ENCODE assay signal across 8 mouse cellular contexts in the genomic region with DNA sequence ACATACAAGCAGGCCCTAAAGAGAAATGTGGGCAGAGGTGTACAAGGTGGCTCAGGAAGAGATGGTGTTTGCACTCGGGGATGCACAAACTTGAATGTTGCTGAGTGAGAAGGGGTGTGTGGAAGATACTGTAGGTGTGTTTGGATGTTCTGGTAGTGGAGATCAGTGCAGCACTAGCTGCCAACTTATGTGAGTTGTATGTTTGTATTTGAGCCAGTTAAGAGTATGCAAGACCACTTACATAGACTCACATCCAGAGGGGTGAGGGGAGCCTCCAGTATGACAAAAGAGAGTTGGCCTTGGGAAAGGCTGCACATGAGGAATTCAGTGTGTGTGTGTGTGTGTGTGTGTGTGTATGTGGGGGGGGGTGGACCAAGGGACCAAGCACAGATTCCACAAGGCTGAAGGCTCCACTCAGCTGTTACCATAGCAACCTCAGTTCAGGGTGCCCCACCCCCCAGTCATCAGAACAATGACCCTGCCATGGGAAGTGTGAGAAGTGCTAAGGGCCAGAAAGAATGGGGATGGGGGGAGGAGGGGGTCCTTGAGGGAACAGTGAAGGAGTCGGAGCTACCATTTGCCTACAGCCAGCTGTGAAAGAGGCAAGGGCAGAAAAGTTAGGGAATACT. TPM values are rescaled to one million over a fixed set of nuclear protein-coding genes. Genes with fewer than 3 reads are reported as not detected.
DNase-seq lines count a peak whose midpoint lies in the region; ATAC-seq and TF ChIP-seq lines count a peak whose summit lies in the region.

No protein-coding gene starts in this region.

- peaks cover 58% of the 10 kb centered on the region for H3K4me1 ChIP-seq in intestine, embryonic 14.5 days (replicated peaks; ENCODE audit: control insufficient read depth, insufficient read depth, low read length)
- H3K4me1 ChIP-seq in intestine, postnatal 0 days (replicated peaks; ENCODE audit: control insufficient read depth, insufficient read depth, low read length) = no peaks in the 10 kb centered on the region
- H3K4me1 ChIP-seq in forebrain, embryonic 14.5 days (ENCODE audit: control insufficient read depth, insufficient read depth, low read length) = peaks cover 61% of the 10 kb centered on the region
- peaks cover 70% of the 10 kb centered on the region for H3K4me1 ChIP-seq in limb, embryonic 15.5 days
- H3K4me1 ChIP-seq in thymus, adult 2 months (replicated peaks; ENCODE audit: control insufficient read depth, insufficient read depth, low read length) = peaks cover 12% of the 10 kb centered on the region

- H3K36me3 ChIP-seq in intestine, embryonic 14.5 days (ENCODE audit: control insufficient read depth, insufficient read depth, low read length) = peaks cover 38% of the 10 kb centered on the region
- peaks cover 20% of the 10 kb centered on the region for H3K36me3 ChIP-seq in intestine, postnatal 0 days (ENCODE audit: control insufficient read depth, insufficient read depth)
- peaks cover 26% of the 10 kb centered on the region for H3K36me3 ChIP-seq in forebrain, embryonic 14.5 days (ENCODE audit: control insufficient read depth, insufficient read depth, low read length)
- peaks cover 38% of the 10 kb centered on the region for H3K36me3 ChIP-seq in limb, embryonic 15.5 days
- peaks cover 10% of the 10 kb centered on the region; the same call in 1 of the 2 replicates for H3K36me3 ChIP-seq in thymus, adult 2 months (ENCODE audit: control insufficient read depth, insufficient read depth, low read length)

- H3K9me3 ChIP-seq in intestine, embryonic 14.5 days (ENCODE audit: control insufficient read depth, low read length) = no peaks in the 10 kb centered on the region
- no peaks in the 10 kb centered on the region for H3K9me3 ChIP-seq in intestine, postnatal 0 days (ENCODE audit: control insufficient read depth)
- H3K9me3 ChIP-seq in forebrain, embryonic 14.5 days (replicated peaks; ENCODE audit: control insufficient read depth, low read length) = no peaks in the 10 kb centered on the region
- H3K9me3 ChIP-seq in limb, embryonic 15.5 days = no peaks in the 10 kb centered on the region

- TF ChIP-seq POLR2A in thymus, adult 2 months (IDR thresholded peaks at IDR 0.05; ENCODE audit: control insufficient read depth, extremely low read depth, insufficient read depth, low read length, poor library complexity) = no peak

- H3K27ac ChIP-seq in intestine, embryonic 14.5 days (ENCODE audit: low read depth) = peak overlapping the region; percentile 14
- no peak overlapping the region for H3K27ac ChIP-seq in intestine, postnatal 0 days (ENCODE audit: low read depth, low read length)
- H3K27ac ChIP-seq in forebrain, embryonic 14.5 days (ENCODE audit: low read depth, low read length) = peak overlapping the region; percentile 99
- H3K27ac ChIP-seq in limb, embryonic 15.5 days = peak overlapping the region; percentile 76
- H3K27ac ChIP-seq in thymus, adult 2 months (ENCODE audit: control insufficient read depth, insufficient read depth, low read length) = no peak overlapping the region

- WGBS in intestine, embryonic 14.5 days = 22% methylated on average over 2 of the region's 2 CpGs
- WGBS in intestine, postnatal 0 days = 54% methylated on average over 2 of the region's 2 CpGs
- 7% methylated on average over 2 of the region's 2 CpGs for WGBS in forebrain, embryonic 14.5 days
- 31% methylated on average over 2 of the region's 2 CpGs for WGBS in limb, embryonic 15.5 days
- 92% methylated on average over 2 of the region's 2 CpGs for WGBS in thymus, adult 2 months

- H3K27me3 ChIP-seq in intestine, embryonic 14.5 days (replicated peaks; ENCODE audit: control insufficient read depth, insufficient read depth, low read length) = no peaks in the 10 kb centered on the region
- no peaks in the 10 kb centered on the region for H3K27me3 ChIP-seq in intestine, postnatal 0 days (replicated peaks; ENCODE audit: control insufficient read depth, insufficient read depth, low read length)
- no peaks in the 10 kb centered on the region for H3K27me3 ChIP-seq in forebrain, embryonic 14.5 days (replicated peaks; ENCODE audit: control insufficient read depth, insufficient read depth, low read length)
- no peaks in the 10 kb centered on the region for H3K27me3 ChIP-seq in limb, embryonic 15.5 days
- no peaks in the 10 kb centered on the region for H3K27me3 ChIP-seq in thymus, adult 2 months (ENCODE audit: control insufficient read depth, insufficient read depth, low read length)

- no peak for DNase-seq in intestine, embryonic 14.5 days (ENCODE audit: low spot score)
- DNase-seq in cerebellum, adult 9-10 months = peak; percentile 70
- peak; percentile 92 for DNase-seq in forebrain, embryonic 14.5 days (ENCODE audit: low spot score)
- no peak for DNase-seq in thymus, adult 2 months
- DNase-seq in layer of hippocampus, adult 8-10 months (ENCODE audit: low spot score in 2 of 2) = no peak
- DNase-seq in thymus, postnatal 14 days = no peak

- TF ChIP-seq CTCF in intestine, postnatal 0 days (IDR thresholded peaks at IDR 0.05; ENCODE audit: low read depth) = no peak
- no peak for TF ChIP-seq CTCF in thymus, adult 2 months (IDR thresholded peaks at IDR 0.05; ENCODE audit: borderline replicate concordance, control insufficient read depth, extremely low read depth, insufficient read depth, low read length, poor library complexity)

- no peak overlapping the region for H3K9ac ChIP-seq in intestine, embryonic 14.5 days (ENCODE audit: low read length)
- H3K9ac ChIP-seq in intestine, postnatal 0 days (ENCODE audit: low read depth, low read length) = no peak overlapping the region
- H3K9ac ChIP-seq in forebrain, embryonic 14.5 days (ENCODE audit: low read length) = peak overlapping the region; percentile 92
- H3K9ac ChIP-seq in limb, embryonic 15.5 days = no peak overlapping the region

- ATAC-seq in intestine, embryonic 14.5 days (replicated peaks; ENCODE audit: low FRiP score, low TSS enrichment, low read depth) = no peak
- ATAC-seq in intestine, postnatal 0 days = no peak
- ATAC-seq in forebrain, embryonic 14.5 days = peak; percentile 40
- ATAC-seq in limb, embryonic 15.5 days (ENCODE audit: insufficient number of reproducible peaks, low FRiP score, low TSS enrichment, low read depth) = no peak

- no peak overlapping the region for H3K4me3 ChIP-seq in intestine, embryonic 14.5 days (ENCODE audit: low read depth, low read length)
- H3K4me3 ChIP-seq in intestine, postnatal 0 days (ENCODE audit: low read depth, low read length) = no peak overlapping the region
- peak overlapping the region; percentile 71 for H3K4me3 ChIP-seq in forebrain, embryonic 14.5 days (ENCODE audit: low read depth, low read length)
- H3K4me3 ChIP-seq in limb, embryonic 15.5 days = no peak overlapping the region
- no peak overlapping the region for H3K4me3 ChIP-seq in thymus, adult 2 months (ENCODE audit: control insufficient read depth, insufficient read depth, low read length)

- H3K4me2 ChIP-seq in intestine, embryonic 14.5 days (ENCODE audit: low read length) = no peak overlapping the region
- no peak overlapping the region; the same call in 1 of the 2 replicates for H3K4me2 ChIP-seq in intestine, postnatal 0 days (replicated peaks; ENCODE audit: low read depth)
- peak overlapping the region; percentile 79 for H3K4me2 ChIP-seq in forebrain, embryonic 14.5 days (ENCODE audit: low read length)
- no peak overlapping the region for H3K4me2 ChIP-seq in limb, embryonic 15.5 days

RNA-seq across cellular contexts. Expression of a gene that starts 3.6 kb away (rescaled TPM):
- polyA plus RNA-seq in intestine, embryonic 14.5 days (2014; fragmentation: Nextera tagmentation; extraction: Ambion mirVana) = 87.4 and 93.1 TPM in 2 replicates
- 44.5 and 44.9 TPM in 2 replicates for polyA plus RNA-seq in intestine, postnatal 0 days (2015; fragmentation: Nextera tagmentation; extraction: Ambion mirVana)
- polyA plus RNA-seq in forebrain, embryonic 14.5 days (2014; fragmentation: Nextera tagmentation; extraction: Ambion mirVana) = 433 and 436 TPM in 2 replicates
- 136 and 153 TPM in 2 replicates for polyA plus RNA-seq in limb, embryonic 15.5 days (2015; fragmentation: Nextera tagmentation; extraction: Ambion mirVana)
- 28.4 and 38.8 TPM in 2 replicates for polyA plus RNA-seq in thymus, adult 2 months (2012; rRNA removed)
- total RNA-seq in layer of hippocampus, adult 8-10 months (2022) = 100 to 1,000 TPM; 445 to 463 (median 462) TPM

RNA-seq across cellular contexts. Expression of a gene that starts 16.7 kb away (rescaled TPM):
- 19.1 and 20.4 TPM in 2 replicates for polyA plus RNA-seq in intestine, embryonic 14.5 days (2014; fragmentation: Nextera tagmentation; extraction: Ambion mirVana)
- 21.5 and 22.8 TPM in 2 replicates for polyA plus RNA-seq in intestine, postnatal 0 days (2015; fragmentation: Nextera tagmentation; extraction: Ambion mirVana)
- polyA plus RNA-seq in forebrain, embryonic 14.5 days (2014; fragmentation: Nextera tagmentation; extraction: Ambion mirVana) = 3.8 and 4.0 TPM in 2 replicates
- 18.0 and 55.9 TPM in 2 replicates for polyA plus RNA-seq in limb, embryonic 15.5 days (2015; fragmentation: Nextera tagmentation; extraction: Ambion mirVana)
- 0.54 and 1.4 TPM in 2 replicates for polyA plus RNA-seq in thymus, adult 2 months (2012; rRNA removed)
- under 1 TPM in 3 of 4 experiments, not detected in 1; 0.67 to 0.91 (median 0.78) TPM for total RNA-seq in layer of hippocampus, adult 8-10 months (2022)

RNA-seq across cellular contexts. Expression of a gene that starts 55.1 kb away (rescaled TPM):
- polyA plus RNA-seq in intestine, embryonic 14.5 days (2014; fragmentation: Nextera tagmentation; extraction: Ambion mirVana) = 102 and 114 TPM in 2 replicates
- polyA plus RNA-seq in intestine, postnatal 0 days (2015; fragmentation: Nextera tagmentation; extraction: Ambion mirVana) = 48.6 and 50.8 TPM in 2 replicates
- polyA plus RNA-seq in forebrain, embryonic 14.5 days (2014; fragmentation: Nextera tagmentation; extraction: Ambion mirVana) = 76.1 and 83.1 TPM in 2 replicates
- 134 and 143 TPM in 2 replicates for polyA plus RNA-seq in limb, embryonic 15.5 days (2015; fragmentation: Nextera tagmentation; extraction: Ambion mirVana)
- polyA plus RNA-seq in thymus, adult 2 months (2012; rRNA removed) = 79.7 and 81.0 TPM in 2 replicates
- 100 to 1,000 TPM; 111 to 123 (median 119) TPM for total RNA-seq in layer of hippocampus, adult 8-10 months (2022)

RNA-seq across cellular contexts. Expression of a gene that starts 55.2 kb away (rescaled TPM):
- polyA plus RNA-seq in intestine, embryonic 14.5 days (2014; fragmentation: Nextera tagmentation; extraction: Ambion mirVana) = not detected in 2 replicates
- not detected in 2 replicates for polyA plus RNA-seq in intestine, postnatal 0 days (2015; fragmentation: Nextera tagmentation; extraction: Ambion mirVana)
- 0.08 and 0.12 TPM in 2 replicates for polyA plus RNA-seq in forebrain, embryonic 14.5 days (2014; fragmentation: Nextera tagmentation; extraction: Ambion mirVana)
- not detected in 2 replicates for polyA plus RNA-seq in limb, embryonic 15.5 days (2015; fragmentation: Nextera tagmentation; extraction: Ambion mirVana)
- 0.07 TPM in 1 of 2 replicates, not detected in the other for polyA plus RNA-seq in thymus, adult 2 months (2012; rRNA removed)
- not detected for total RNA-seq in layer of hippocampus, adult 8-10 months (2022)

RNA-seq across cellular contexts. Expression of a gene that starts 58.4 kb away (rescaled TPM):
- polyA plus RNA-seq in intestine, embryonic 14.5 days (2014; fragmentation: Nextera tagmentation; extraction: Ambion mirVana) = 47.6 and 48.5 TPM in 2 replicates
- polyA plus RNA-seq in intestine, postnatal 0 days (2015; fragmentation: Nextera tagmentation; extraction: Ambion mirVana) = 17.7 and 17.8 TPM in 2 replicates
- 132 and 147 TPM in 2 replicates for polyA plus RNA-seq in forebrain, embryonic 14.5 days (2014; fragmentation: Nextera tagmentation; extraction: Ambion mirVana)
- 51.4 and 62.7 TPM in 2 replicates for polyA plus RNA-seq in limb, embryonic 15.5 days (2015; fragmentation: Nextera tagmentation; extraction: Ambion mirVana)
- polyA plus RNA-seq in thymus, adult 2 months (2012; rRNA removed) = 159 and 162 TPM in 2 replicates
- 100 to 1,000 TPM; 226 to 260 (median 236) TPM for total RNA-seq in layer of hippocampus, adult 8-10 months (2022)

Comparison
In these comparisons a context has a peak if more than half of its experiments do, and no peak if none do; other contexts are left out.
1. H3K27ac ChIP-seq: peak in intestine, embryonic 14.5 days (single experiment), forebrain, embryonic 14.5 days (single experiment) and limb, embryonic 15.5 days (single experiment); none in intestine, postnatal 0 days (single experiment) and thymus, adult 2 months (single experiment).
2. DNase-seq: peak in cerebellum, adult 9-10 months (single experiment) and forebrain, embryonic 14.5 days (single experiment); none in intestine, embryonic 14.5 days (single experiment), thymus, adult 2 months (single experiment), layer of hippocampus, adult 8-10 months (0 of 2) and thymus, postnatal 14 days (single experiment).